Mouse (Mus musculus) heart, adult 2 months (tissue): Measurements from ENCODE around the gene Maco1. TPM values are rescaled to one million over a fixed set of nuclear protein-coding genes. Genes with fewer than 3 reads are reported as not detected.

ENCODE experiments used
- DNase-seq, 2 experiments: peaks; one replicate each; pipeline ENCODE4 v3.0.0; 2021
- H3K27ac ChIP-seq: fragments of 200-600 bp; 2 replicates; pipeline ENCODE4 v1.8.1; 2022
- H3K27me3 ChIP-seq: fragments of 200-500 bp; 2 replicates; pipeline ENCODE4 v1.6.1; 2012; ENCODE audit warnings: mild to moderate bottlenecking, low read length, inconsistent platforms, mixed read lengths; ENCODE audit not compliant: control insufficient read depth, insufficient read depth
- H3K36me3 ChIP-seq: fragments of 200-500 bp; 2 replicates; pipeline ENCODE4 v1.6.1; 2012; ENCODE audit warnings: low read length, inconsistent platforms; ENCODE audit not compliant: control insufficient read depth, insufficient read depth
- H3K4me1 ChIP-seq: fragments of 200-500 bp; 2 replicates; pipeline ENCODE4 v1.6.1; 2011; ENCODE audit warnings: low read length; ENCODE audit not compliant: control insufficient read depth, insufficient read depth
- H3K4me3 ChIP-seq: fragments of 200-600 bp; 2 replicates; pipeline ENCODE4 v1.8.1; 2022
- H3K79me2 ChIP-seq: fragments of 200-500 bp; replicated peaks from 2 replicates; pipeline ENCODE4 v1.6.1; 2012; ENCODE audit warnings: mild to moderate bottlenecking, inconsistent platforms, low read length, moderate library complexity, mixed read lengths; ENCODE audit not compliant: control insufficient read depth, insufficient read depth
- H3K9ac ChIP-seq: fragments of 200-500 bp; 2 replicates; pipeline ENCODE4 v1.6.1; 2012; ENCODE audit warnings: low read depth, mild to moderate bottlenecking, control low read depth, inconsistent platforms, low read length, mixed read lengths
- CTCF ChIP-seq: fragments of 200-600 bp; IDR thresholded peaks from 2 replicates; pipeline ENCODE4 v1.8.1; 2022; ENCODE audit warnings: antibody characterized with exemption, mild to moderate bottlenecking, moderate library complexity
- EP300 ChIP-seq: fragments of 200-500 bp; IDR thresholded peaks from 2 replicates; pipeline ENCODE4 v1.6.1; 2011; ENCODE audit warnings: low read depth, low read length, control low read depth; ENCODE audit not compliant: insufficient read depth
- POLR2A ChIP-seq: fragments of 200-500 bp; IDR thresholded peaks from 2 replicates; pipeline ENCODE4 v1.6.1; 2011; ENCODE audit warnings: mild to moderate bottlenecking, low read depth, low read length, control low read depth; ENCODE audit not compliant: insufficient read depth
- WGBS: fragments of 180-500 bp; shearing (Covaris S2); methylation state at CpG from one replicate; pipeline ENCODE4 v1.1.7; 2018; 5-methylcytosine and 5-hydroxymethylcytosine counted together
- intact Hi-C: fragments of 180-260 bp; cut with DNase I; formaldehyde crosslinking; loops from one replicate; pipeline ENCODE4 v1.15.1; 2025
- polyA plus RNA-seq: library from polyadenylated mRNA; depleted of rRNA; stranded (reverse); fragments of >200 nt; gene quantifications from 2 replicates; pipeline ENCODE4 v1.2.3, GENCODE M21; 2012
- total RNA-seq, 2 experiments: library from RNA; stranded (reverse); gene quantifications; 2 replicates each; pipeline ENCODE4 v1.2.3; 2021

Gene Maco1
- total and polyA plus RNA-seq, 3 experiments: 5.5 to 23.4 (median 16.9) TPM

DNA sequence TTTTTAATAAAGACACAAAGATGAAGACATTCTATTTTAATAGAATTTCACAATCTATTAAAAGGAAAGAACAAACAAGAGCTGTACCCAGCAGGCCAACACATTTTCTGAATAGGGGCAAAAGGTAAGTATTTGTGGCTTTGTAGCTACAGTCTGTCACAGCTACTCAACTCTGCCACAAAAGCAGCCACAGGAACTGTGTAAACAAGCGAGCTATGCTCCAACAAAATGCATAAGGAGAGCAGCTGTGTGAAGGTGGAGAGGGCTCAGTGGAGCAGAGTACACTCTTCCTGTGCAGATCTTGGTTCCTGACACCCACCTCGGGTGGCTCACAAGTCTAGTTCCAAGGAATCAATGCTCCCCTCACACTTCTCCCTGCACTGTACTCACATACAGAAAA lies 29.6 kb downstream of the Maco1 start:
- Histone ChIP-seq H3K4me1 (no peaks in the 10 kb centered on the region; the same call in 1 of the 2 replicates), H3K4me3 (no peak overlapping the region), H3K36me3 (no peaks in the 10 kb centered on the region), H3K27me3 (no peaks in the 10 kb centered on the region), H3K79me2 (peaks cover 4% of the 10 kb centered on the region), H3K27ac (no peak overlapping the region), H3K9ac (no peak overlapping the region)
- intact Hi-C loops: loop anchor here (1.0 kb wide), 1 partner anchor 13 kb away; no protein-coding TSS in a partner anchor
- 75% methylated on average over 2 of the region's 2 CpGs for WGBS
- TF ChIP-seq CTCF: no peak
- no peak for TF ChIP-seq EP300
- no peak for TF ChIP-seq POLR2A
- no peak for DNase-seq

GRCm38 (mm10) chr4:134821061-134821460 lies 32.1 kb downstream of the Maco1 start:
- TF ChIP-seq CTCF (no peak), EP300 (no peak), POLR2A (no peak)
- H3K4me1 ChIP-seq: no peaks in the 10 kb centered on the region; the same call in 1 of the 2 replicates
- no peak for DNase-seq
- H3K9ac ChIP-seq: no peak overlapping the region
- no peaks in the 10 kb centered on the region for H3K36me3 ChIP-seq
- H3K4me3 ChIP-seq: no peak overlapping the region
- peak overlapping the region; percentile 2; the same call in 1 of the 2 replicates for H3K27ac ChIP-seq
- 48% methylated on average over 1 of the region's 1 CpGs for WGBS
- intact Hi-C loops: no loop called here
- no peaks in the 10 kb centered on the region for H3K27me3 ChIP-seq
- peaks cover 2% of the 10 kb centered on the region; the same call in 1 of the 2 replicates for H3K79me2 ChIP-seq

GRCm38 (mm10) chr4:134817706-134818105 lies 35.4 kb downstream of the Maco1 start:
- Histone ChIP-seq H3K9ac (no peak overlapping the region), H3K79me2 (peaks cover 2% of the 10 kb centered on the region; the same call in 1 of the 2 replicates), H3K27ac (no peak overlapping the region), H3K4me1 (peaks cover 1% of the 10 kb centered on the region), H3K27me3 (no peaks in the 10 kb centered on the region), H3K4me3 (no peak overlapping the region), H3K36me3 (0 out of 2 replicates have a peak, but pooled peaks cover 3% of the 10 kb centered on the region)
- intact Hi-C loops: no loop called here
- no peak for TF ChIP-seq POLR2A
- TF ChIP-seq EP300: no peak
- no peak for TF ChIP-seq CTCF
- no peak for DNase-seq
- 82% methylated on average over 4 of the region's 4 CpGs for WGBS

GRCm38 (mm10) chr4:134814229-134814571 lies 38.9 kb downstream of the Maco1 start:
- Histone ChIP-seq H3K27ac (0 out of 2 replicates have a peak overlapping the region, but pooled peaks have one; percentile 15), H3K79me2 (peaks cover 2% of the 10 kb centered on the region; the same call in 1 of the 2 replicates), H3K27me3 (no peaks in the 10 kb centered on the region), H3K36me3 (peaks cover 3% of the 10 kb centered on the region; the same call in 1 of the 2 replicates), H3K9ac (no peak overlapping the region), H3K4me1 (peaks cover 1% of the 10 kb centered on the region; the same call in 1 of the 2 replicates), H3K4me3 (no peak overlapping the region)
- WGBS: 59% methylated on average over 4 of the region's 4 CpGs
- intact Hi-C loops: no loop called here
- TF ChIP-seq POLR2A (no peak), EP300 (0 out of 2 replicates have a peak, but pooled peaks have one; percentile 44), CTCF (no peak)
- DNase-seq: peak in 1 of 2 experiments; percentile 26

DNA sequence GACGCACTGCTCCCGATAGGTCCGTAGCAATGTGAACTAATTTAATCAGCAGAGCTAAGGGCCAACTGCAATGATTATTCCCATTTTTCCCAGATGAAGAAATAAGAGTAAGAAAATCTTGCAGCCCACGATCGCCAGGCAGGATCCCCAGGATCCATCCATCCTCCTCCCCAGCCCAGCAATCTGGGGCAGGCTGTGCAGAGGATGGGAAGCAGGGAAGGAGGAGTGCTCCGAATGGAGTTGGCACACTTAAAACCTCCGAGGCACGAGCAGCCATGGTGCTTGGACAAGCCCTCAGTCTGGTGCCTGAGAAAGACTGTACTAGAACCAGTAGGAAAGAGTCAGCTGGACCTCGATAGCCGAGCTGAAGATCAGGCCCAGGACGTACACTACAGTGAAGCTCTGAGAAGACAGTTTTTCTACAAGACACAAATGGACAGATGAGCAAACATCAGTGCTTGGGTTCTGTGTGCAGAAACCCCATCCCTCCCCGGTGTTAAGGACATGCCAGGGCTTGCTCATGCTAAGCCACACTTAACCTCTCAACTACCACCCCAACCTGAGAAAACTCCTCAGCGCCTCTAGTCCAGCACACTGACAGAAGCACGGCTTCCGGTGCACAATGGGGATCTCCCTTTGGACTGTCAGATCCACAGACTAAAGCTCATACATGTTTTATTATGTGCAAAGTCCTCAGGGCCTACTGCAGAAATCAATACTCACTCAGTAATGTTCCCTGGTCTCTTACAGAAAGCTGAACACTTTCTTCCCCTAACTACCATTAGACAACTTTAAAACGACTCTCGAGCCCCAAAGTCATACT lies 39.5 kb downstream of the Maco1 start:
- H3K36me3 ChIP-seq: peaks cover 3% of the 10 kb centered on the region; the same call in 1 of the 2 replicates
- 78% methylated on average over 17 of the region's 17 CpGs for WGBS

More for the DNA sequence above, 39.5 kb downstream of the Maco1 start:
- no peak overlapping the region for H3K9ac ChIP-seq
- H3K4me3 ChIP-seq: no peak overlapping the region
- no peak for TF ChIP-seq CTCF
- no peak for TF ChIP-seq POLR2A
- TF ChIP-seq EP300: no peak
- no peak for DNase-seq
- H3K79me2 ChIP-seq: no peaks in the 10 kb centered on the region
- no peak overlapping the region; the same call in 1 of the 2 replicates for H3K27ac ChIP-seq
- intact Hi-C loops: no loop called here
- no peaks in the 10 kb centered on the region for H3K27me3 ChIP-seq
- peaks cover 1% of the 10 kb centered on the region; the same call in 1 of the 2 replicates for H3K4me1 ChIP-seq
